Mouse (Mus musculus) cerebellum, adult 11-12 months (tissue): ENCODE results near the gene Stard13.

Experiments used
- DNase-seq: peaks from one replicate; pipeline ENCODE4 v3.0.0; 2022

The Stard13 gene

GRCm38 (mm10) chr5:151055426-151056090, 178.1 kb downstream of the Stard13 start:
- no peak for DNase-seq

- no peak for DNase-seq
Observed at GRCm38 (mm10) chr5:151054743-151055114, 178.9 kb downstream of the Stard13 start.

GRCm38 (mm10) chr5:151054100-151054742, 179.4 kb downstream of the Stard13 start:
- no peak for DNase-seq

GRCm38 (mm10) chr5:151053190-151053589, 180.4 kb downstream of the Stard13 start:
- no peak for DNase-seq

GRCm38 (mm10) chr5:151052331-151052730, 181.3 kb downstream of the Stard13 start:
- no peak for DNase-seq

GRCm38 (mm10) chr5:151047488-151047887, 186.1 kb downstream of the Stard13 start:
- DNase-seq, result no peak

GRCm38 (mm10) chr5:151046917-151047316, 186.7 kb downstream of the Stard13 start:
- no peak for DNase-seq

GRCm38 (mm10) chr5:151046131-151046530, 187.5 kb downstream of the Stard13 start:
- no peak for DNase-seq

- DNase-seq, result no peak
Observed at GRCm38 (mm10) chr5:151042911-151043310, 190.7 kb downstream of the Stard13 start.

- DNase-seq, result no peak
Observed at GRCm38 (mm10) chr5:151037871-151038270, 195.8 kb downstream of the Stard13 start.

GRCm38 (mm10) chr5:151034715-151035512, 198.7 kb downstream of the Stard13 start:
- no peak for DNase-seq

GRCm38 (mm10) chr5:151028906-151029305, 204.7 kb downstream of the Stard13 start:
- DNase-seq, result no peak

- peak; percentile 45 for DNase-seq
Observed at GRCm38 (mm10) chr5:151027171-151027570, 206.5 kb downstream of the Stard13 start.

GRCm38 (mm10) chr5:151026069-151026468, 207.6 kb downstream of the Stard13 start:
- no peak for DNase-seq

GRCm38 (mm10) chr5:151024483-151024882, 209.2 kb downstream of the Stard13 start:
- no peak for DNase-seq

- peak; percentile 78 for DNase-seq
Observed at GRCm38 (mm10) chr5:151023461-151023860, 210.2 kb downstream of the Stard13 start.

GRCm38 (mm10) chr5:151022939-151023338, 210.7 kb downstream of the Stard13 start:
- DNase-seq, result no peak

- no peak for DNase-seq
Observed at GRCm38 (mm10) chr5:151022026-151022425, 211.6 kb downstream of the Stard13 start.

- DNase-seq, result no peak
Observed at GRCm38 (mm10) chr5:151020831-151021230, 212.8 kb downstream of the Stard13 start.

GRCm38 (mm10) chr5:151020031-151020820, 213.4 kb downstream of the Stard13 start:
- DNase-seq, result no peak

GRCm38 (mm10) chr5:151018959-151019358, 214.7 kb downstream of the Stard13 start:
- DNase-seq, result no peak

GRCm38 (mm10) chr5:151018450-151018849, 215.2 kb downstream of the Stard13 start:
- no peak for DNase-seq

- no peak for DNase-seq
Observed at GRCm38 (mm10) chr5:151004216-151004755, 229.3 kb downstream of the Stard13 start.
